Mouse (Mus musculus) neural tube, embryonic 15.5 days (tissue): Measurements from ENCODE around the gene Rreb1. TPM values are rescaled to one million over a fixed set of nuclear protein-coding genes. Genes with fewer than 3 reads are reported as not detected.

Experiments
- ATAC-seq: fragments of 200-750 bp; cut with Nextera tagmentation; 2 replicates; pipeline ENCODE4 v1.8.0; 2017; ENCODE audit warnings: mild to moderate bottlenecking, moderate TSS enrichment, moderate library complexity; ENCODE audit not compliant: low FRiP score
- H3K27ac ChIP-seq: fragments of 300-500 bp; sonication (generic); replicated peaks from 2 replicates; pipeline ENCODE4 v1.5.1; 2015; ENCODE audit warnings: mild to moderate bottlenecking, inconsistent platforms
- H3K27me3 ChIP-seq: fragments of 300-500 bp; sonication (generic); replicated peaks from 2 replicates; pipeline ENCODE4 v1.6.1; 2015; ENCODE audit warnings: inconsistent platforms
- H3K36me3 ChIP-seq: fragments of 300-500 bp; sonication (generic); 2 replicates; pipeline ENCODE4 v1.6.1; 2015; ENCODE audit warnings: inconsistent platforms
- H3K4me1 ChIP-seq: fragments of 300-500 bp; sonication (generic); 2 replicates; pipeline ENCODE4 v1.6.1; 2015; ENCODE audit warnings: inconsistent platforms
- H3K4me2 ChIP-seq: fragments of 300-500 bp; sonication (generic); 2 replicates; pipeline ENCODE4 v1.6.1; 2015; ENCODE audit warnings: inconsistent platforms, mild to moderate bottlenecking, moderate library complexity
- H3K4me3 ChIP-seq: fragments of 300-500 bp; sonication (generic); replicated peaks from 2 replicates; pipeline ENCODE4 v1.5.1; 2015; ENCODE audit warnings: mild to moderate bottlenecking, inconsistent platforms
- H3K9ac ChIP-seq: fragments of 300-500 bp; sonication (generic); replicated peaks from 2 replicates; pipeline ENCODE4 v1.6.1; 2015; ENCODE audit warnings: mild to moderate bottlenecking, inconsistent platforms
- H3K9me3 ChIP-seq: fragments of 300-500 bp; sonication (generic); replicated peaks from 2 replicates; pipeline ENCODE4 v1.6.1; 2016; ENCODE audit warnings: inconsistent platforms
- WGBS: fragments of 180-500 bp; shearing (Covaris S2); methylation state at CpG from one replicate; pipeline ENCODE4 v1.1.7; 2015; ENCODE audit warnings: mixed read lengths; 5-methylcytosine and 5-hydroxymethylcytosine counted together
- polyA plus RNA-seq: library from polyadenylated mRNA; unstranded; fragments of >200 nt; fragmentation: Nextera tagmentation; extraction: Ambion mirVana; gene quantifications from 2 replicates; pipeline ENCODE4 v1.2.1, GENCODE M21; 2015

Gene Rreb1
- polyA plus RNA-seq, 1 experiment from 2014 or later, result 3.0 TPM

GRCm38 (mm10) chr13:37857284-37858065 lies 79.3 kb downstream of the Rreb1 start:
- WGBS, result under 1% methylated on average over 59 of the region's 59 CpGs
- peak; percentile 95 for ATAC-seq
- H3K36me3 ChIP-seq, result no peaks in the 10 kb centered on the region
- H3K9ac ChIP-seq, result peak overlapping the region; percentile 63
- peak overlapping the region; percentile 74 for H3K4me3 ChIP-seq
- H3K27ac ChIP-seq, result peak overlapping the region; percentile 51
- no peaks in the 10 kb centered on the region for H3K9me3 ChIP-seq
- peak overlapping the region; percentile 86 for H3K4me2 ChIP-seq
- no peaks in the 10 kb centered on the region for H3K27me3 ChIP-seq
- H3K4me1 ChIP-seq, result peaks cover 30% of the 10 kb centered on the region

- ATAC-seq, result peak; percentile 53
- H3K27me3 ChIP-seq, result no peaks in the 10 kb centered on the region
Measured at GRCm38 (mm10) chr13:37858066-37858501, 79.9 kb downstream of the Rreb1 start.

GRCm38 (mm10) chr13:37858508-37858907 lies 80.3 kb downstream of the Rreb1 start:
- Histone ChIP-seq H3K4me2 (peak overlapping the region; percentile 86), H3K27me3 (no peaks in the 10 kb centered on the region), H3K4me1 (peaks cover 40% of the 10 kb centered on the region), H3K9me3 (no peaks in the 10 kb centered on the region), H3K4me3 (peak overlapping the region; percentile 74), H3K27ac (0 out of 2 replicates have a peak overlapping the region, but pooled peaks have one; percentile 46), H3K9ac (peak overlapping the region; percentile 63; the same call in 1 of the 2 replicates), H3K36me3 (no peaks in the 10 kb centered on the region)
- ATAC-seq, result no peak
- WGBS, result 46% methylated on average over 9 of the region's 9 CpGs

More at GRCm38 (mm10) chr13:37858066-37858501, 79.9 kb downstream of the Rreb1 start:
- H3K4me3 ChIP-seq, result peak overlapping the region; percentile 74
- no peaks in the 10 kb centered on the region for H3K36me3 ChIP-seq
- 7% methylated on average over 19 of the region's 19 CpGs for WGBS
- peaks cover 36% of the 10 kb centered on the region for H3K4me1 ChIP-seq
- peak overlapping the region; percentile 86 for H3K4me2 ChIP-seq
- H3K9ac ChIP-seq, result peak overlapping the region; percentile 63
- H3K9me3 ChIP-seq, result no peaks in the 10 kb centered on the region
- H3K27ac ChIP-seq, result peak overlapping the region; percentile 46; the same call in 1 of the 2 replicates

GRCm38 (mm10) chr13:37859782-37860181 lies 81.6 kb downstream of the Rreb1 start:
- Histone ChIP-seq H3K27me3 (no peaks in the 10 kb centered on the region), H3K4me3 (no peak overlapping the region), H3K4me2 (no peak overlapping the region), H3K4me1 (peaks cover 32% of the 10 kb centered on the region), H3K9ac (no peak overlapping the region), H3K36me3 (no peaks in the 10 kb centered on the region), H3K27ac (no peak overlapping the region), H3K9me3 (no peaks in the 10 kb centered on the region)
- no peak for ATAC-seq
- 34% methylated on average over 8 of the region's 8 CpGs for WGBS

- Histone ChIP-seq H3K9ac (no peak overlapping the region), H3K27ac (no peak overlapping the region), H3K9me3 (no peaks in the 10 kb centered on the region), H3K4me1 (peaks cover 32% of the 10 kb centered on the region), H3K27me3 (no peaks in the 10 kb centered on the region), H3K36me3 (no peaks in the 10 kb centered on the region), H3K4me2 (no peak overlapping the region), H3K4me3 (no peak overlapping the region)
- 60% methylated on average over 3 of the region's 3 CpGs for WGBS
- no peak for ATAC-seq
Measured at GRCm38 (mm10) chr13:37860204-37860603, 82.0 kb downstream of the Rreb1 start.

- Histone ChIP-seq H3K9me3 (no peaks in the 10 kb centered on the region), H3K27me3 (no peaks in the 10 kb centered on the region), H3K36me3 (no peaks in the 10 kb centered on the region), H3K4me3 (no peak overlapping the region), H3K4me1 (peaks cover 34% of the 10 kb centered on the region), H3K9ac (no peak overlapping the region), H3K4me2 (no peak overlapping the region), H3K27ac (no peak overlapping the region)
- ATAC-seq, result no peak
- 91% methylated on average over 3 of the region's 3 CpGs for WGBS
Measured at GRCm38 (mm10) chr13:37860789-37861188, 82.6 kb downstream of the Rreb1 start.

- Histone ChIP-seq H3K9ac (no peak overlapping the region), H3K36me3 (no peaks in the 10 kb centered on the region), H3K4me3 (no peak overlapping the region), H3K4me1 (peaks cover 37% of the 10 kb centered on the region), H3K9me3 (no peaks in the 10 kb centered on the region), H3K27ac (no peak overlapping the region), H3K4me2 (no peak overlapping the region), H3K27me3 (no peaks in the 10 kb centered on the region)
- WGBS, result 13% methylated on average over 6 of the region's 6 CpGs
- peak; percentile 33; the same call in 1 of the 2 replicates for ATAC-seq
Measured at GRCm38 (mm10) chr13:37862492-37862891, 84.3 kb downstream of the Rreb1 start.

- Histone ChIP-seq H3K4me2 (no peak overlapping the region), H3K4me1 (peaks cover 28% of the 10 kb centered on the region), H3K4me3 (no peak overlapping the region), H3K9me3 (no peaks in the 10 kb centered on the region), H3K27ac (0 out of 2 replicates have a peak overlapping the region, but pooled peaks have one; percentile 13), H3K9ac (no peak overlapping the region), H3K36me3 (no peaks in the 10 kb centered on the region), H3K27me3 (no peaks in the 10 kb centered on the region)
- 87% methylated on average over 5 of the region's 5 CpGs for WGBS
- ATAC-seq, result no peak
Measured at GRCm38 (mm10) chr13:37863643-37864042, 85.4 kb downstream of the Rreb1 start.

GRCm38 (mm10) chr13:37864697-37865096 lies 86.5 kb downstream of the Rreb1 start:
- no peak overlapping the region for H3K4me2 ChIP-seq
- no peaks in the 10 kb centered on the region for H3K36me3 ChIP-seq
- no peaks in the 10 kb centered on the region for H3K27me3 ChIP-seq
- H3K27ac ChIP-seq, result no peak overlapping the region
- peaks cover 24% of the 10 kb centered on the region for H3K4me1 ChIP-seq
- no peak for ATAC-seq
- no peak overlapping the region for H3K9ac ChIP-seq
- H3K4me3 ChIP-seq, result no peak overlapping the region
- no peaks in the 10 kb centered on the region for H3K9me3 ChIP-seq
- WGBS, result 97% methylated on average over 1 of the region's 1 CpGs

GRCm38 (mm10) chr13:37866296-37866695 lies 88.1 kb downstream of the Rreb1 start:
- 67% methylated on average over 5 of the region's 5 CpGs for WGBS
- no peak for ATAC-seq
- no peaks in the 10 kb centered on the region for H3K27me3 ChIP-seq
- no peaks in the 10 kb centered on the region for H3K36me3 ChIP-seq
- H3K9ac ChIP-seq, result no peak overlapping the region
- H3K9me3 ChIP-seq, result no peaks in the 10 kb centered on the region
- no peak overlapping the region for H3K4me3 ChIP-seq
- H3K27ac ChIP-seq, result no peak overlapping the region
- no peak overlapping the region for H3K4me2 ChIP-seq
- H3K4me1 ChIP-seq, result peaks cover 24% of the 10 kb centered on the region

- Histone ChIP-seq H3K27me3 (no peaks in the 10 kb centered on the region), H3K4me3 (no peak overlapping the region), H3K9ac (no peak overlapping the region), H3K4me2 (no peak overlapping the region), H3K27ac (no peak overlapping the region; the same call in 1 of the 2 replicates), H3K36me3 (no peaks in the 10 kb centered on the region), H3K9me3 (no peaks in the 10 kb centered on the region), H3K4me1 (peaks cover 24% of the 10 kb centered on the region)
- ATAC-seq, result no peak
- WGBS, result 50% methylated on average over 3 of the region's 3 CpGs
Measured at GRCm38 (mm10) chr13:37866846-37867245, 88.6 kb downstream of the Rreb1 start.
